Mouse (Mus musculus) bone marrow, adult 2 months (tissue): ENCODE measurements around the gene Hdac8.

ENCODE experiments used
- CTCF ChIP-seq: fragments of 200-500 bp; IDR thresholded peaks from 2 replicates; pipeline ENCODE4 v1.5.1; 2011; ENCODE audit warnings: low read length, control low read depth; ENCODE audit not compliant: control insufficient read depth, insufficient read depth
- POLR2A ChIP-seq: fragments of 200-500 bp; IDR thresholded peaks from 2 replicates; pipeline ENCODE4 v1.6.1; 2011; ENCODE audit warnings: low read depth, mild to moderate bottlenecking, control low read depth, low read length, borderline replicate concordance; ENCODE audit not compliant: control insufficient read depth

DNA sequence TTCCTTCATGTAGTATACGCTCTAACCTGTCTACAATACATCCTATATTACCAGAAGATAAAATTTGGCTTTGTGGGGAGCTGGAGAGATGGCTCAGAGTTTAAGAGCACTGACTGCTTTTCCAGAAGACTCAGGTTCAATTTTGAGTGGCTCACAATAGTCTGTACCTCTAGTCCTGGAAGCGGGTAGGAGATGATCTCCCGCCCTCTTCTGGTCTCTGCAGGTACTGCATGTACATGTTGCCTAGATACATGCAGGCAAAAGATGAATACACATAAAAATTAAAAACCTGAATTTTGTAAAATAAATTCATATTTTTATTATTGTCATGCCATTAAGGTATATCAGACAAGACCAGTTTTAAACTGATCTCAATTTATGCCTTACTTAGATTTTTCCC lies 28.4 kb downstream of the Hdac8 start:
- TF ChIP-seq POLR2A (no peak), CTCF (peak; percentile 30; the same call in 1 of the 2 replicates)
